Mouse (Mus musculus): ENCODE data around the gene Phf21a.

Gene Phf21a

DNA sequence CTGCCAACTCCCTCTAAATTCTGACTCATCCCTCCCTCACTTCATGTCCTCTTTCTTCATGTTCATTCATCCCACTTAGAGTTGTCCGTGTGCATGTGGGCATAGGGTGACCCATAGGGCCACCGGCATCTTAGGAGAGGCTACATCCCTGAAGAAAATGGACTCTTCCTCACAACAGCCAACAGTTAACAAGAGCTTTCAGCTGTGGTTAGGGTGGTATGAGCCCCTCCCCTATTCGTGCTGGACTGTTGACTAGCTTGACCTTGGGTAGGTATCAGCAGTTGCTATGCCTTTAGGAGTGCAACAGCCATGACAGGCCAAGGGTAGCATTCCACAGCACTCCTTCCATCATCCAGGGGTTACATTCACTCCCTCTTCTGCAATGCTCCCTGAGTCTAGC lies 198.6 kb downstream of the Phf21a start:
- DNase-seq (ENCODE audit: low spot score in 2 of 2) = no peak

- peak; percentile 27 to 74 for DNase-seq (ENCODE audit: low spot score in 2 of 2)
Measured at GRCm38 (mm10) chr2:92296402-92296801, 203.5 kb downstream of the Phf21a start.

DNA sequence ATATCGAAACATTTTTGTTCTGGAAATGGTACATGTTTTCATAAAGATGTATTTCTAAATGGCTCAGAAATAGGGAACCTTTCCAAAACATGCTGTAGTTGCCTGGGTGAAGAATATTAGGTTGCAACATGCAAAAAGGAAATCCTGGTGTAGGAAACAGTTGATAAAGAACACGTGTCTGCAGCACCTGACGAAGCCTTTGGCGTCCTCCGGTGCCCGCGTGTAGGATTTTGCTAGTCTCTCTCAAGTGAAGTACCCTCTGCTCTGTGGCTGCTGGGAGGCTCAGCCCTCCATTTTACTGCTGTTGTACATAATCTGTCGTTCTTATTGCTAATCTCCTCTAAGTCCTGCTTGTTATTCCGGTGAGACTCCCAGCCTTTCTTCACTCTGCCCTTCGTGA lies 207.0 kb downstream of the Phf21a start:
- DNase-seq (ENCODE audit: low spot score in 2 of 2) = no peak

GRCm38 (mm10) chr2:92301849-92302607 lies 209.1 kb downstream of the Phf21a start:
- no peak for DNase-seq (ENCODE audit: low spot score in 2 of 2)

GRCm38 (mm10) chr2:92312542-92312941 lies 219.6 kb downstream of the Phf21a start:
- DNase-seq (ENCODE audit: low spot score in 2 of 2) = no peak

- no peak for DNase-seq (ENCODE audit: low spot score in 2 of 2)
Measured at GRCm38 (mm10) chr2:92314031-92314430, 221.1 kb downstream of the Phf21a start.

DNA sequence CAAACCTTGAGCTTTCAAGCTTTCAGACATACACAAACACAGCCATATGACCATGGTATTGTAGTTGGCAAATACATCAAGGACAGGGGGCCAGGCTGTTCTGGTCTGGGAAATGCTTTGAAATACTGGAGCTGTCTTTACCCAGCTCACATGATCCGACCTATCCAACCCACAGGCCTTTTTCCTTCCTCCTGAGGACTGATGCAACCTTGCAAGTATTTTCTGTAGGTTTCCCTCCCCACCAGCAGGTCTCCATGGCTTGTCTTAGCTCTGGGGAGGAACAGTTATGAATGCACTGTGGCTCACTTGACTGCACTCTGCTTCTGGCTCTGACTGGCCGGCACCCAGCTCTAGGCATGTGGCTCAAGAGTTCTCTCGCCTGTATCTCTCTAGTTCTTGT lies 223.7 kb downstream of the Phf21a start:
- DNase-seq (ENCODE audit: low spot score in 2 of 2) = no peak

DNA sequence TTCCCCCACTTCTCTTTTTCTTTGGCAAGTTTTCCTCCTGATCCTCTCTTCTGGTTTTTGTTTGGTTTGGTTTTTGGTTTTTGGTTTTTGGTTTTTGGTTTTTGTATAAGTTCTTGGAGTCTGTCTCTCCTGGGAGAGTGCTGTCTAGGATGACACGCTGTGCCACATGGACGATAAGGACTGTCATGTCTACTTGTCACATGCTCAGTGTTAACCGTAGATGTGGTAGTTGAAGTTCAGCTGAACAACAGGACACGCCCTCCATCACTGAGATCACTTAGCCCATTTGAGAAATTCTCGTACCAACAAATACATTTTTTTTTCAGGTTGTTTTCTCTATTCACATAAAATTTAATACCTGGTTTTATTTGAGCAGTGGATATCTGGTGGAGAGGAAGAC lies 224.3 kb downstream of the Phf21a start:
- no peak for DNase-seq (ENCODE audit: low spot score in 2 of 2)

- DNase-seq (ENCODE audit: low spot score in 2 of 2) = no peak
Measured at GRCm38 (mm10) chr2:92322669-92323068, 229.8 kb downstream of the Phf21a start.

DNA sequence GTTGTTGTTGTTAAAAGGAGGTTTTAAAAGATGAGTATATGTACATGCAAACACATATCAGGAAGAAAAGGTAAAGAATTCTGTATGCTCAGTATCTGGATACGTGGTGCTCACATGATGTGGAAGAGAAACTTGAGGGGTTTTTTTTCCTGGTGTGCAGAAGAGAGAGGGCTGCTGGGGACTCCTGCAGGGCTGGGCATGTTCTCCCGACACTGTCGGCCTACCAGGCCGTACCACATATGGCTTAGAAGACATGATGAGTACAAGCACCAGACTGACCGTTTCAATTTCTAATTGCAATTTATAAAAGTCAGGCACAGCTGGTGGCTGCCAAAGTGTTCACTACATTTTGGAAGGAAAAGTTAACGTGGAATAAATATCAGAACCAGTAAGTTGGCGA lies 232.8 kb downstream of the Phf21a start:
- DNase-seq (ENCODE audit: low spot score in 2 of 2) = no peak

DNA sequence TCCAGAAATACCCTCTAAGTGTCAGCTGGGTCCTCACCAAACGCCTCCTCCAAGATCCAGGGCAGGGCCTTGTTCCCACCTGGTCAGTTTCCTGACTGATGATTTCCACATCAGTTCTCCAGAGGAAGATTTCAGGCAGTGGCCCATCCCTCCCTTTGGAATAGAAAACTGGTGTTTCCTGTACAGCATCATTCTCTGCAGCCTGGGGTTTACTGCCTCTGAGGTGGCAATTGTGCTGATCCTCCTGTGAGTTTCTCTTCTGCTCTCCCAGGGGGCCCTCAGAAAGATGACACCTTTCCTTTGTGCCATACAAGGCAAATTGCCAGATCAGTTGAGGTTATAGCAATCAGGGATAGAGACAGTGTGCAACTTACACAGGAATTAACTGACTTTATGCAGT lies 233.3 kb downstream of the Phf21a start:
- no peak for DNase-seq (ENCODE audit: low spot score in 2 of 2)

- no peak for DNase-seq (ENCODE audit: low spot score in 2 of 2)
Measured at GRCm38 (mm10) chr2:92327601-92328000, 234.7 kb downstream of the Phf21a start.

- DNase-seq (ENCODE audit: low spot score in 2 of 2) = no peak
Measured at GRCm38 (mm10) chr2:92328206-92328605, 235.3 kb downstream of the Phf21a start.

GRCm38 (mm10) chr2:92330840-92331239 lies 237.9 kb downstream of the Phf21a start:
- DNase-seq (ENCODE audit: low spot score in 2 of 2) = no peak

DNA sequence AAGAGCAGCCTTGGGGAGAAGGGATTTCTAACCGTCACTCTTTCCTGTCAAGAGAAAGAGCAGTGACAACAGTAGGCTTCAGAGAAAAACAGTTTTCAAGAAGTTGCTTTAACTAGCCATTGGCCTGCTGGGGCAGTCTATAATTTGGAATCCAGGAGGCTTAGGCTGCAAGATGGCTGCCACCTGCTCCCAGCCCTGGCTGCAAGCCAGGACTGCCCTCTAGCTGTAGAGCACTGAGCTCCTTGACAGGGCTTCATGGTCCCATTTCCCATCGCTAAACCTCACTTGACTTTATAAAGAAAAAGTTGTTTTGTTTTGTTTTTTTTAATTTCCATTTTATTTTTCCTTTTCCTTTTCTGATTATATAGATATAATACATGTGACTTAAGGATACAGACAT lies 238.5 kb downstream of the Phf21a start:
- no peak for DNase-seq (ENCODE audit: low spot score in 2 of 2)

GRCm38 (mm10) chr2:92331871-92332270 lies 239.0 kb downstream of the Phf21a start:
- no peak for DNase-seq (ENCODE audit: low spot score in 2 of 2)

DNA sequence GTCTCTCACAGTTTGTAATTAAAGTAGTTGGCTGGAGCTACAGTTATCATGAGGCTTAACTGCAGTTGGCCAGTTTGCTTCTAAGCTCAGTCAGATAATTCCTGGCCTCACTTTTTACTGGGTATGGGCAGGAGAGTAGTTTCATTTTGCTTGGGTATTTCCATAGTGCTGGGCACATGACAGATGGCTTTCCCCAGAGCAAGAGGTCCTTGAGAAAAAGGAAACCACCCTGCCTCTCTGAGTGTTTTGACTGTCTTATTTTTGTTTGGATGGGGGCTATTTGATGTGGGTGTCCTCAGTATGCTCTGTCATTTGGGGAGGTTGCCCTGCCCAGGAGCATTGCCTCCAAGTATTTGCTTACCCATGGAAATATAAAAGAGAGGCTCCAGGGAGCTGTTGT lies 249.5 kb downstream of the Phf21a start:
- DNase-seq (ENCODE audit: low spot score in 2 of 2) = no peak

DNA sequence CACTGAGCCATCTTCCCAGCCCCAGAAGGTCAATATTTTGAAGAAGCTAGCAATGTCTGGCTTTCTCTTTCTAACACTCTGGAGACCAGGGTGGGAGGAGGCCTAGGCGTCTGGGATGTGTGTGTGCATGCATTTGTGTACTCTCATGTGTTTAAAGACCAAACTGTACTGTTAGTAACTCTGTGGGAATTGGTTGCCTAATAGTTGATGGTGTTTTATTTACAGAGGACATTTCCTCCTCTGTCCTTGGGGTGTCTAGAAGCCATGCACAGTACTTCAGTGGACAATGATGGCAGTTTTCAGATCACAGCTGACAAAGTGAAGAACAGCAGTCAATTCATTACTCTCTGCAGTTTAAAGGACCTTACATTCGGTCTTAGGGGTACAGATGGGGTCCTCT lies 254.3 kb downstream of the Phf21a start:
- DNase-seq (ENCODE audit: low spot score in 2 of 2) = no peak

DNA sequence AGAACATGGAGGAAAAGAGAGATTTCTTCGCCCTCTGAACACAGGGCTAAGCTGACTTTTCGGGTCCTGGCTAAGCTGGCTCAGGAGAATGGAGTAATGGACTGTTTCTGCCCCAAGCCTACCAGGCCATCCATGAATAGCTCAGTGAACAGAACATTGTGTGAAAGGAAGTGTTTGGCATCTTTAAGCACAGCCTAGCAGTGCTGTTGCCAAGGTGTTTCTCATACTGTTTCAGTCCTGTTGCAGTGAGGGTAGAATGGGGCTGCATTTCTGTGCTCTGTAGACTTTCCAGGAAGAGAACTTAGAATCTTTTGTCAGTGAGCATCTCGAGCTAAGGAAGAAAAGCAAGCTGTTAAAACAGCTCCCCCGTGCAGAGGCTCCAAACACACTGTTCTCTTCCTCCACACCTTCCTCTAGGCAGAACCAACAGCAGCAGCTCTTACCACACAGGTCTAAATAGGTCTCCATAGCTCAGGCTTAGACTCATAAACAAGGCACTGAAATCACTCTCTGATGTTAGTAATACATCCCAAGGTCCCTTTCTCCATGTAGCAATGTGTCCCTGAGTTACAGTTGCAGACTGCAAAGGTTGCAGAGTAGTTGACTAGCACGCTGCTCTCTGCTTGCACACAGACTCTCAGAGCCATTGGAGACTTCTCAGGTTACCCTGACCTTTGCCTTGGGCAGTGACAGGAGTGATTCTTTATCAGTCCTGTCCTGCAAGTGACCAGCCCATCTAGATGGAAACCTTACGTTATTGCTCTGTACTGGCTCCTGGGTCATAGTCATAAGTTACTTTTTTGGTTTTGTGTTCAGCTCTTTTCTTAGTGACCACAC lies 256.9 kb downstream of the Phf21a start:
- DNase-seq (ENCODE audit: low spot score in 2 of 2) = no peak

- no peak for DNase-seq (ENCODE audit: low spot score in 2 of 2)
Measured at GRCm38 (mm10) chr2:92350686-92351085, 257.8 kb downstream of the Phf21a start.

- DNase-seq (ENCODE audit: low spot score in 2 of 2) = no peak
Measured at GRCm38 (mm10) chr2:92353402-92353801, 260.5 kb downstream of the Phf21a start.

GRCm38 (mm10) chr2:92354224-92354623 lies 261.3 kb downstream of the Phf21a start:
- no peak for DNase-seq (ENCODE audit: low spot score in 2 of 2)

GRCm38 (mm10) chr2:92359301-92359700 lies 266.4 kb downstream of the Phf21a start:
- DNase-seq (ENCODE audit: low spot score in 2 of 2) = no peak
